Mouse (Mus musculus) heart, adult 8-10 months (tissue): ENCODE results near the gene Zfp978. TPM values are rescaled to one million over a fixed set of nuclear protein-coding genes. Genes with fewer than 3 reads are reported as not detected.
"Not testable (repeated sequence)": the region's sequence is repeated elsewhere in the genome, so short reads cannot be mapped to it uniquely, and the experiment has no call there.

Source experiments
- DNase-seq: peaks from one replicate; pipeline ENCODE4 v3.0.0; 2022; ENCODE audit warnings: low spot score
- total RNA-seq, 4 experiments: library from RNA; stranded (reverse); gene quantifications; 2 replicates each; pipeline ENCODE4 v1.2.4; 2022

Gene Zfp978
- total RNA-seq, 4 experiments from 2014 or later, result 0.98 TPM; not detected in 3

DNA sequence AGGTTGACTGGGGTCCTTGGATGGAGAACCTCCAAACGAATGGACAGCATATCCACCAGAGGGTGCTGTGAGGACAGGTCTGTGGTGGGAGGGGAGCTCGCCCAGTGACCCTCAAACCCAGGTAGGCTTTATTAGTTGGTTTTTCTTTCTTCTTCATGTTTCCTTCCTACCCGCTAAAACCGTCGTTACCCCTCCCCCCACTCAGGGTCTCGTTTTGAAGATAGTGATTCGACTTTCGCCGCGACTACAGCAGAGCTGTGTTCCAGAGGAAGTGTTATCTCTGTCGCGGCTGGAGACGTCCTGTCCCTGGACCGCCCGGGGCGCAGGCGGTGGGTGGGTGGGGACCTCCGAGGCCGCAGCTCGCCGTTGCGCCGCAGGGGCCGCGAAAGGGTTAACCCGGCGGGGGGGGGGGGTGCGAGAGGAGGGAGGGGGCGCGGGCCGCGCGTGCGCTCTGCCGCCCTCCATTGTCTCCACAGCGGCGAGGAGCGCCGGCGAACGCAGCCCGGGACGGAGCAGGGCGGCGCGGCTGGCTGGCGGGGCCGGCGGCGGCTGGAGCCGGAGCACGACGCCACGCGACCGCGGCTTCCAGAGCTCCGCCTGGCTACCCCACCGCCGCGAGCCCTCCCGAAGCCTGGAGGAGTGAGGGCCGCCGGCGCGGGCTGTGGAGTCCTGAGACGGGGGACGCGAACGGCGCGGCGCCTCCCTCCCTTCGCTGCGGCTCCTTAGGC is 45.8 kb downstream of the Zfp978 start:
- no peak for DNase-seq

DNA sequence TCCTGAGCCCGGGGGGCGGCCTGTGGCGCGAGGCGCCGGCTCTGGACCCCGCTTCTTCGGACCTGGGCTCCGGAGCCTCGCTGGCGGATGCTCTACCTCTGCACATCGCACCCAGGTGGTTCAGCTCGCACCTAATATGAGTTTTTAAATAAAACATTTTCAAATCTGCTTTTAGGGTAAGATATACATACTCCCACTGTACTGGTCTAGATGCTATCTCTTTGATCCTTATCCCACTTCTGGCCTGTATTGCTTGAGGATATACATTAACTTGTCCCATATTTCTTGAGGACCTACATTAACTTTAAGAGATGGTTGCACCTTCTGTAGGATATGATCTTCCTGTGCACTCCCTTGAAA is 46.3 kb downstream of the Zfp978 start:
- no peak for DNase-seq

DNA sequence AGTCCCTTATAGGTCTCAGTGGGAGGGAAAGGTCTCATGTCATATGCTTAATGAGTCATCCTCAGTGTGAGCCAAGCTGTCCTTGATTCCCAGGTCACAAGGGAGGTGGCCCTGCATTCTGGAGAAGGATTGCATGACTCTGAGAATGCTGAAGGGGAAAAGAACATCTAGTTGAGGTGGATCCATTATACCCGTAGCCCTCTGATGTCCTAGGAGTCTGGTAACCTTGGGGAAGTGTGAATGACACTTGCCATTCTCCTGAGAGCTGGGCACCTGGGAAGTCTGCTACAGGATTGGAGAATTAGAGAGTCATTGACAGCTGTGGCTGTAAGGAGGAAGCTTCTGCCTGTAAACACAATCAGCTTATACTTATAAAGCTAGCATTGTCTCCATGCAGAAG is 55.3 kb downstream of the Zfp978 start:
- not testable (repeated sequence) for DNase-seq

DNA sequence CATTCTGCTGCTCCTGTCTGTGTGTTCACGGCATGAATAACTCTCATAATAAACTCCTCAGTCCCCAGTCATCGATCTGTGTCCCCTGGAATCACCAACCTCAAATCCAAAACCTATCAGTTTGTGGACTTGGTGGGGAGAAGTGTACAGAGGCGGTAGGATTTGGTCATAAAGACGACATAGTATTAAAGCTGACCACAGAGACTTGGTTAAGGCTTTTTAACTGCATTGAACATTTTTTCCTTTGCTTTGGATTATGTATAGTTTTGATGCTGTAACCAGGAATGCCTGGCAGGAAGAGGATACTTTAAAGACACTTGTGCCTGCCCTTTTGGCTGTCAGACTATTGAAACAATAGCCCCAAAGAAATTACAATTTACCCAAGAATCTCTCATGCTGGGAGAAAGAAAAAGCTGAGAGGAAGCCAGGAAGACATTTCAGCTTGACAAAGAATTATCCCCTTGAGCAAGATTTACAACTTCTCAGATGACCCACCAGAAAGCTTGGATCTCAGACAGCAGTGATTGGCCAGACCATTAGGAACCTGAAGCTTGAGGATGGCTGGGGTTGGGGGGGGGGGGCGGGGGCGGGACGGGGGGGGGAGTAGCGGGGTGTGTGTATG is 56.2 kb downstream of the Zfp978 start:
- no peak for DNase-seq

DNA sequence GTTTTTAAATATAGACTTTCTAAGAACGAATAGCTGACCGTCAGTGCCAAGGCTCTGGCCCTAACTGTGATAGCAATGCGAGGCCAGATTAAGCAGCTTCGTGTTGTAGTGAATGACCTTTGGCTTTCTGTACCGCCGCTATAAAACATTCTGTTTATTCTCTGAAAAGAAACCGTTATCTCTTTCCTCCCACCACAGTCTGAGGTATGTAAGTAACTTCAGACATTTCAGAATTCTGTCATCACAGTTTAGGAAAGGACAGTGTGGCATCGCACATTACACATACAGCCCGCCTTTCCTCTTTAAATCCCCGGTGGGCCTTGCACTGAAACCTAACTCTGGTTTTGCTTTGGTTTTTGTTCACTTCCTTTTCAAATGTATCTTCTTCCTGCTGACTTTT is 56.8 kb downstream of the Zfp978 start:
- no peak for DNase-seq

DNA sequence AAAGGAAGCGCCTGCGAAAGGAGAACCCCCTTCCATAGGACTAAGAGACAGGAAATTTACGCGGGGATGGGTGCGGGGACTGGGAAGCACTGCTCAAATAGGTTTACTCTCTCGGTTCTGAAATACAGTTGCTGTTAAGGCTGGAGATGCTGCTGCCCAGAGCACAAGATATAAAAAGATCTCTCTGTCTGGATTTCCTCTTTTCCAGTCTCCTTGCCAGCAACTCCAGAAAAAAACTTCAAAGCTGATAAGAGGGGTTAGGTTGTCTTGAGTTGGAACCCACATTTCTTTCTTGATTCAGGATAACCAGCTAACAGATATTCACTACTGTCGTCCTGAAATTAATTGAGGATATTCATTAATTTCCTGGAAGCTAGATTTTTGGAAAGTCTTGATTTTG is 57.2 kb downstream of the Zfp978 start:
- DNase-seq, result not testable (repeated sequence)

DNA sequence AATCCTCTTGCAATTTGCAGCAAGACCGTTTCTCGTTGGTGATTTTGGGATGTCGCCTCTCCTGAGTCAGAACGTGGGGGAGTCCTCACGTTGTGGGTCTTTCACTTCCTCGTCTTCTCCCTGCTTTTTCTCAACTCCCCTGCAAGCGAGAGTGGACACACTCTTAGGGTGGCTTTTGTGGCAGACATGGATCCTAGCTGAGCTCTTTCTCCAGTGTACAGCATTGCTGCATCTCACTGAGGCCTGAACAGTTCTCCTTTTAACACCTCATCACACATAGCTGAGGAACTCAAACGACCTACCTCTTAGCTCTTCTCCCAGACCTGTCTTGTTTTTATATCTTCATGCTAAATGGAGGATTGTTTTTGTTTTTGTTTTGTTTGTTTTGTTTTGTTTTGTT is 58.1 kb downstream of the Zfp978 start:
- DNase-seq, result not testable (repeated sequence)

DNA sequence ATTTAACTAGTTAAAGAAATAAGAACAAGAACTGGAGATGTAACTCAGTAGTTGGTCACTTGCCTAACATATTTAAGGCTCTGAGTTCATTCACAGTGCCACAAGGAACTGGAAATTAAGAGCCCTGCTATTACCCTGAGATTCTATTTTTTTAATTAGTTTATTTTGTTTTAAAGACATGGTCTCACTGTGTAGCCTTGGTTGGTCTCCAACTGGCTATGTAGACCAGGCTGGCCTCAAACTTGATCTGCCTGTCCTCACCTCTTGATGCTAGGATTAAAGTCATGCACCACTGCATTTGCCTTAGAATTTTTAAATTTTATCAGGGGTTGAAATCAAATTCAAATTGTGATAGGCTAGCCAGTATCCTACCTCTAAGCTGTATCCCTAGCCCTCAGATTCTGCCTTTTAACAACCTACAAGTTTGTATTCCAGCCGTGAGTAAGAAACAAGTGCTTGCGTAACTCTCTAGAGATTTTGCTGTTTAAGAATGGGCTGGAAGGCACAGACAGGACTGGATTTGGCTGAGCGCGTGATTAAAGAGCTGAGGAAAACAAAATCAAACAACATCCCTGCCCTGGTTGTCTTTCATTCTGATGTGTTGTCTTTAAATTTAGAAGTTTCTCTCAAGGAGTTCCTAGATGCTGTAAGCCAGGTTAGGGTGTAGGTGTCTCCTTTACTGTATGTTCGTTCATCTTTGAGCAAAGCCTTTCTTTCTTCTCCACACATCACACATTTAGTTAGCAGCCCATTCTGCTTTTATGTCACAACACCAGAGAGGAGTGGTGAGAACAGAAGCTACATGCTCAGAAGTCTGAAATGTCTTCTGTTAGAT is 58.9 kb downstream of the Zfp978 start:
- not testable (repeated sequence) for DNase-seq

DNA sequence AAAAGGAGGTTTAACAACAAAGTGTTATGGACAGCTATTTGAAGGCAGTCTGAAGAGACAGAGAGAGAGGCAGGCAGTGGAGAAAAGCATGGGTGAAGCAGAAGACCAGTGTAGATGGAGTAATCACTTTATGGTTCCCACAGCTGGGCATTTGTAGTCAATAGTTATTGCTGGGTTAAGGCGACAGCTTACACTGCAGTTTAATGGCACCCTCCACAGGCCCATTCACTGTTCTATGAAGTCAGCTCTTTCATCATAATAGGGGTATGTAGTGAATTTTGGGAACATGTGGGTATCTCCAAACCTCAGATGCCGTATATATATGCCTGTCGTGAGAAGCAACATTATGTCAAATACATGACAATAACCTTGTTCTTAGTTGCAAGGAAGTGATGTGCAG is 59.7 kb downstream of the Zfp978 start:
- no peak for DNase-seq

DNA sequence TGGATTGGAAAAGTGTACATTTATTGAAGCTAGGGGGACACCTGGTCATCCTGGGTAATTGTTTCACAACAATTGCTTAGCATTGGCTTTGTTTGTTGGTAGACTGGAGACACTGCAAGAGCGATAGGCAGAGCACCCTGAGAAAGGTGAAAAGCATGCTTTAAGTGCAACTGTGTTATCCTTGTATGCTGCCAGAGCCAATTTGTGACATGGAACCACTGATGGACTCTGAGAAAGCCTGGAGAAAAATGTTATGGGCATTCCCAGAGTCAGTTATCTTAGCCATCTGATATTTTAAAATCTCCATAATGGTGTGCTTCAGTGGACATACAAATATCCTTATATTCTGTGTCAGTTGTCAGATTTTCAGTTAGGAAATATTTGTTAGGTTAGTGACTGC is 60.2 kb downstream of the Zfp978 start:
- DNase-seq, result not testable (repeated sequence)

DNA sequence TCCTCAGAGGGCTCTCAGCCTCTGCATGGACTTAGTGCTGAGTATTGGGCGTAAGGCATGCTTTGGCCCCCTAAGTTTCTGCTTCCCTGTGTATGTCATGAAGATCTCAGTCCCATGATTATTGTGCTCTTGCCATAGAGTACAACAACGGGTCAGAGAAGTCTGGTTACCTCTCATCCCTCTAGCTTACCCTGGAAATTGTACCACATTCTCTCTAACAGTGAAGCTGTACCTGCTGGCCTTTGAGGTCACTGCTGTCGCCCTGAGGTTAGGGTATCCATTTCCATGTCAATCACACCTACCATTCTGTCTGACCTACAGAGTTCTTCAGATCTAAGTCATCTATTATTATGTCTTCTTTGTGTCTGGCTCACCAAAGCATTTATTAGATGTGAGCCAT is 62.0 kb downstream of the Zfp978 start:
- DNase-seq, result no peak

DNA sequence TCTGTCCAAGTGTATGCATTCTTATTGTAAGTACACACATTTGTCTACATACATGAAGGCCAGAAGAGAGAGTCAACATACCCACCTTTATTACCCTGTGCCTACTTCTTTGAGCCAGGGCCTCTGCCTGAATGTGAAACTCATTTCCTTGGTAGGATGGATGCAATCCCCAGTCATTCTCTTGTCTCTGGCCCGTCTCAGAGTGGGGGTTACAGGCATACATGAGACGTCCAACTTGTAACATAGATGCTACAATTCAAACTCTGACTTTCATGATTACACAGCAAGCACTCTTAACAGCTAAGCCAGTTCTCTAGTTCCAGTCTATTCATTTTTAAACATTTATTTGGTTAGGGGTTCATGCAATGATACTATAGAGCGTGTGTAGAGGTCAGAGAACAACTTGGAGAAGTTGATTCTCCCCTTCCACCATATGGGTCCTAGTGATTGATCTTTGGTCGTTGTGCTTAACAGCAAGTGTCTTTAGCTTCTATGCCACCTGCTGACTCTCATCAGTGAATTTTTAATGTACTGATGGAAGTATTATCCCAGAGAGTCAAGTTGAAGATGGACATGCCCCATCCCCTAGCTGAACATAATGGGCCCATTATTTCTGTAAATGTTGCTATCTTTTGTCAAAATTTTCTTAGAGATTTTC is 62.7 kb downstream of the Zfp978 start:
- no peak for DNase-seq

DNA sequence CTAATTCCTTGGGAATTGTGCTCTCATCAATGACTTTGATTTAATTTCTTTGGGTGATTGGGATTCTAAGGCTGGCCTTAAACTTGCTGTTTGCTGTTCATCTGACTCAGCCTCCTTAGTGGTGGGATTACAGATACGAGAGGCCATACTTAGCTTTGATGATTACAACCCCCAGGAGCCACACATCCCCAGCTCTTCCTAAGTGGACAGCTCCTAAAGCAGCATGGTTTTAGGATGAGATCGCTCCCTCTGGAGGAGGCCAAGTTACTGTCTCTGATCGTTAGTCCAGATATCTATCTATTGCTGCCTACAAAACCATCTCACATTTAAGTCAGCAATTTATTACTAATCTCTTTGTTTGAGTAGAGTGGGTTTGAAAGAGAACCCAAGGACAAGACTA is 63.3 kb downstream of the Zfp978 start:
- not testable (repeated sequence) for DNase-seq

DNA sequence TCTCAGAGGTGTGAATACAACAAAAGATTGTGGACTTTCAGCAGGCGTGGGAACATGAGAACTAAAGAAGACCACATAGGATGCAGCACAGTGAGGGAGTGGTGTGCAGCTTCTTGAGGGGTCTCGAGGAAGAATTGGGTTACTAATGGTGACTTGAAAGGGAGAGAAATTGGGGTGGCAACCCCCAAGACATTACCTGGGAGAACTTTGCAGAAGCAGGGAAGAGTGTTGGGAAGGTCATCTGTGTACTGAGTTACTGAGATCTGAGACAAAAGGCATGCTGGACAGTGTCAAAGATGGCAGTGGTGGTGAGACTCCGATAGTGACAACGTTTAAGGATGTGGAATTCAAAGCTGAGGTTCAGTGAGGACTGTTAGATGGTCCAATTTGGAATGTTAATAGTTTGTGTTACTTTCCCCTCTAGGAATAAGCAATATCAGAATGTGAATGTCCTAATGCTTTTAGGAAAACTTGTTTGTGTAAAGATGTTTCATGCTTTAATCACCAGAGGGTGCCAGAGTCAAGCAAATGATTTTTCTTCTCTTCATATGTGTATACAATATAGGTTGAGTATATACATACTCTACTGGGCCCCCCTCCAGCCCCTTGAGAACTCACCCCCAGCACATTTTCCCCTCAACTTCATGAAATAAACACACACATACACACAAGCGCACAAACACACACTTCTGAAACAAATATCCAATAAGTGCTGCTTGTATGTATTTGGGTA is 64.7 kb downstream of the Zfp978 start:
- DNase-seq, result not testable (repeated sequence)

DNA sequence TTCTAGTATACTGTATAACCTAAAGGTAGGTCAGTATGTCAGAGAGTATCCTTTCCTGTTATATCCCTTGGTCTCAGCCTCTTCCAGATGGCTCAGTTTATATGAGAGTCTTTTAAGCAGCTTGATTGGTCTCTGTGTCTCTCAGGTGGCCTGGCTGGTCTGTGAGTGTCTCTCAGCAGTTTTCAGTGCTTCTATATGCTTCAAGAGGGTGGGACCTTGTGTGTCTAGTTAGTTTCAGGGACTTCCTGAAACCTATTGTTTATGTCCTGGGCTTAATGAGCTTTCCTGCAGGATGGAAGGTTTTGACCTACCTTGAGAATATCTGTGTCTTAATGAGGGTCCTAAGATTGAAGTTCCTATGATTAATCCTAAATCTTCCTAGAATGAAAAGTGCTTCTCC is 69.5 kb downstream of the Zfp978 start:
- no peak for DNase-seq

DNA sequence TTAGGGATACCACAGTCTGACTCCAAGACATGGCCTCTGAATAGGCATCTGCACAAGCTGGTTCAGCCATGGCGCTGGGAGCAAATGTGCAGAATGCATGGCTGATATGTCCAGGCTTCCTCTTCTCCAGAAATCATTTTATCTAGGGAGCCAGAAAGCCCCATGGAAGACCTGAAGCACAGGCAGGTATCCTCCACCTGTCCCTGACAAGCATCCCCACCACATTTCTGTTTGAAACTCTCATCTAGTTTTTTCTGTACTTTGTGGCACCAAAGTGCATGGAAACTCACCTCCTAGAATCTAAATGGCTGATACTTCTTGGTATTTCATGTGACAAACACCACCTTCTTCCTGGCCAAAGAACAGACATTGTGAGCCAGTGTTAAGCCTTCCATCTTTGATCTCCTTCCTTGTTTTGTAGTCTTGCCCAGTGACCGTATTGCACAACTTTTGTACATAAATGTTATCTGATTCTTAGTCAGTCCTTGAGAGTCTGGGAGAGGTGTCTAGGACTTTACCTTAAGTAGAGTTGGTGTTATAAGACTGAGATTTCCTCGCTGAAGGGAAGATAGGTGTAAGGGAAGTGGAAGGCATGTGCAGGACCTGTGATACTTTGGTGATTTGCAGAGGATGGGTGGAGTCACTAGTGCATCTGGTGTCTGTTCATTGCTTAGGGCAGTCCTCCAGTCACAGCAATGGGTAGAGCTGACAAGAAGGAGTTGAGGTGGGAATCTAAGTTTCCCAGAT is 70.8 kb downstream of the Zfp978 start:
- DNase-seq, result not testable (repeated sequence)

DNA sequence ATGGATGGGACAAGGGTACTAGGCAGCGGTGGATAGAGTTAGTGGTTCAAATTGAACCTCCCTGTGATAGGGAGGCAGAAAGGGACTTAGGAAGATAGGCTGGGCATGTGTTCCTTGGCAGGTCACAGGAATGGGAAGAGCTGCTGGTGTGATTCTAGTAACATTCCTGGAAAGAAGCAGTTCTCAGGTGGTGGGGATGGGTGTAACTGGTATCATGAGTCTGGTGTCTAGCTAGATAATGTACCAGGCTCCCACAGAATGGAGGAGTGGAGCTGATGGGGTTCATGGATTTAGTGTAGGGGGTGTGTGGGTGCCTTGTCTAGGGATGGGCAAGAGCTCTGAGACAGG is 71.3 kb downstream of the Zfp978 start:
- no peak for DNase-seq

DNA sequence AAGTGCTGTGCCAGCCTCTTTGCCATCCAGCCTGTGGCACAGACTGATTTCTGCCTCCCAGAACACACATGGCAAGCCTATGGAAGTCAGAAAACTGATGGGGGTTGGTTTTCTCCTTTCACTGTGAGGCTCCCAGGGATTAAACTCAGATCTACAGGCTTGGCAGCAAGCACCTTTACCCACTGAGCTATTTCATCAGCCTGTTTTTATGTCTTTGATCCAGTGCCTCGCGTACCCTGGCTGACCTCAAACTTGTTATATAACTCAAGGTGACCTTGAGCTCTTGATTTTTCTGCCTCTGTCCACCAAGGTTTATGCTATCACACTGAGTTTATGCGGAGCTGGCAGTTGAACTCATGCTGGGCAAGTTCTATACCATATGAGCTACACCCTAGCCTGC is 71.9 kb downstream of the Zfp978 start:
- no peak for DNase-seq

DNA sequence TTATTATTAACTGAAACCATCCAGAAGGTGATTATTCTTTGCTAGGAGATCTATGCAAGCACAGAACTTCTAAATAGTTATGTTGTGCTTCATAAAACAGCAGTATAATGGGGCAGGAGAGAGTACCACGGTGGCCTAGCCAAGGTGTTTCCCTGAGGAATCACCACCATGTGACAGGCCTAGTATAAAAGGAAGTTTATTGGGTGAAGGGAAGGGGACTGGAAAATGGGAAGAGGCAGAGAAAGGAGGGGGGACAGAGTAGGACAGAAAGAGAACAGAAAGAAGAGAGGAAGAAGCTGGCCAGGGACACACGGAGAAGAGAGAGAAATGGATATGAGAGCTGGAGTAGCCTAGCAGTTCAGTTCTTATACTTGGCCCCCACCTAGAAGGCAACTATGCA is 72.8 kb downstream of the Zfp978 start:
- DNase-seq, result no peak
